Mouse (Mus musculus) megakaryocyte, embryonic 14.5 days (primary cell): ENCODE results near the gene Thy1.

Experiments used
- FLI1 ChIP-seq: IDR thresholded peaks from 2 replicates; pipeline ENCODE4 v1.6.1; 2012; ENCODE audit warnings: low read length, inconsistent platforms, mixed read lengths
- GATA1 ChIP-seq: IDR thresholded peaks from 3 replicates; pipeline ENCODE4 v1.6.1; 2012; ENCODE audit warnings: mixed read lengths, low read length, inconsistent platforms, borderline replicate concordance

DNA sequence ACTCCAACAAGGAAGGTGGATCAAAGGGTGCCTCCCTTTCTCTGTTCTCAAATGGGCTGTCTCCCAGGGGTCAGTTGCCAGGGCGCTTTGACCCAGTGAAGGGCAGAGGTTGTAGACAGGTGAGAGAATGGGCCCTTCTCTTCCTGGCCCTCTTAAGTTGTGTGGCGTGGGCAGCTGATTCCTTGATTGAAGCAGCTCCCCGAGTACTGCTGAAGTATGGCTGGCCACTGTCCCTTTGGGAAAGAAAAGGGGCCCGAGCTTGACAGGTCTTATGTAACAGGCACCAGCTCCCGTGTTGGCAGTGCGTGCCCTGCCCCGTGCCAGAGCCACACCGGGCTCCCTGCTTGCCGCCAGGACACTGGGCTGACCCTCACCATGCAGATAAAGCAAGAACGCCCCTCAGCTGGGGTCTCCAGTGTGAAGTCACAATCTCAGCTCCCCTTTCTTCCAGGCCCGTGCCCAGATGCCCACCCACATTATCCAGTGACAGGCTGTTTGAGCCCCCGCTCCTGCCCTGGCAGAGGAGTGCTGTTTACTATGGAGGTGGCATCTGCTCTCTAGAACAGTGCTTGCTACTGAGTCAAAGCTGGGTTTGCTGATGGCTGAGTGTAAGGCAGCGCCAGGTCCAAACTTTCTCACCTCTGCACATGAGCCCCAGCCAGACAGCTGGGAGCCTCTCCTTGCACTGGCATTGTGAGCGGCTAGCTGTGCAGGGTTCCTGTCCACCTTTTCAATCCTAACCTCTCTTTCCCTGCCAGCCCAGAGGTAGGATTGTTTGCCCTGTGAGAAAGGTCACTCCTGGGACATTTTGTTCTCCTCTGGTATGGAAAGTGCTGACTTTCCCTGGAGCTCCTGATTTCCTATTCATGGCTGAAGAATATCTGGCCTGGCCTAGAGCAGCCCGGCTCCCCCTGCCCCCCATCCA, 42.8 kb downstream of the Thy1 start:
- no peak for TF ChIP-seq FLI1
- no peak for TF ChIP-seq GATA1
